Mouse (Mus musculus) neural tube, embryonic 13.5 days (tissue): Measurements from ENCODE around the gene Zfp592. TPM values are rescaled to one million over a fixed set of nuclear protein-coding genes. Genes with fewer than 3 reads are reported as not detected.

Source experiments
- ATAC-seq: fragments of 200-750 bp; cut with Nextera tagmentation; 2 replicates; pipeline ENCODE4 v1.8.0; 2017; ENCODE audit warnings: low read depth, mild to moderate bottlenecking, moderate TSS enrichment, moderate library complexity
- H3K27ac ChIP-seq: fragments of 300-500 bp; sonication (generic); replicated peaks from 2 replicates; pipeline ENCODE4 v1.5.1; 2015; ENCODE audit warnings: moderate library complexity, mild to moderate bottlenecking, inconsistent platforms
- H3K27me3 ChIP-seq: fragments of 300-500 bp; sonication (generic); 2 replicates; pipeline ENCODE4 v1.6.1; 2015; ENCODE audit warnings: mild to moderate bottlenecking, inconsistent platforms
- H3K36me3 ChIP-seq: fragments of 300-500 bp; sonication (generic); 2 replicates; pipeline ENCODE4 v1.6.1; 2015; ENCODE audit warnings: mild to moderate bottlenecking, inconsistent platforms
- H3K4me1 ChIP-seq: fragments of 300-500 bp; sonication (generic); replicated peaks from 2 replicates; pipeline ENCODE4 v1.6.1; 2015; ENCODE audit warnings: inconsistent platforms
- H3K4me2 ChIP-seq: fragments of 300-500 bp; sonication (generic); 2 replicates; pipeline ENCODE4 v1.6.1; 2015; ENCODE audit warnings: inconsistent platforms, mild to moderate bottlenecking, moderate library complexity
- H3K4me3 ChIP-seq: fragments of 300-500 bp; sonication (generic); 2 replicates; pipeline ENCODE4 v1.5.1; 2015; ENCODE audit warnings: mild to moderate bottlenecking, inconsistent platforms
- H3K9ac ChIP-seq: fragments of 300-500 bp; sonication (generic); 2 replicates; pipeline ENCODE4 v1.6.1; 2015; ENCODE audit warnings: moderate library complexity, mild to moderate bottlenecking, inconsistent platforms
- H3K9me3 ChIP-seq: fragments of 300-500 bp; sonication (generic); 2 replicates; pipeline ENCODE4 v1.6.1; 2016; ENCODE audit warnings: inconsistent platforms
- WGBS: fragments of 180-500 bp; shearing (Covaris S2); methylation state at CpG from one replicate; pipeline ENCODE4 v1.1.7; 2015; 5-methylcytosine and 5-hydroxymethylcytosine counted together
- polyA plus RNA-seq: library from polyadenylated mRNA; unstranded; fragments of >200 nt; fragmentation: Nextera tagmentation; extraction: Ambion mirVana; gene quantifications from 2 replicates; pipeline ENCODE4 v1.2.1, GENCODE M21; 2015

The Zfp592 gene
- polyA plus RNA-seq, 1 experiment from 2014 or later = 9.2 TPM

DNA sequence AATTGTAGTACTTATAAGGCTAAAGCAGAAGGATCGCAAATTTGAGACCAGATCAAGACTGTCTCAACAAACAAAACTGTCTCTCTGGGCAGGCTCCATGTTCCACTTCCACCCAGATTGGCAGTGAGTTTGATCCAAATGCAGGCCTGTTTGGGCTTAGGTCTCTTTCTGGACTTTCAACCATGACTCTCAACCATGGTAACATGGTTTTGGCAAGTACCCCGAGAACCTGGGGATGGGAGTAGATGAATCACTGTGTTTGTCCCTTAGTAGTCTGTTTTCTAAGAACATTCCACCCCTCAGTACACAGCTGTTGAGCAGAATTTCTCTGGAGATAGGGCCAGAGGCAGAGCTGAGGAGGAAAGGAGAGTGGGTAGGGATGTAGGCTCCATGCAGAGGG, 32.3 kb downstream of the Zfp592 start:
- WGBS = 95% methylated on average over 2 of the region's 2 CpGs
- no peak for ATAC-seq

DNA sequence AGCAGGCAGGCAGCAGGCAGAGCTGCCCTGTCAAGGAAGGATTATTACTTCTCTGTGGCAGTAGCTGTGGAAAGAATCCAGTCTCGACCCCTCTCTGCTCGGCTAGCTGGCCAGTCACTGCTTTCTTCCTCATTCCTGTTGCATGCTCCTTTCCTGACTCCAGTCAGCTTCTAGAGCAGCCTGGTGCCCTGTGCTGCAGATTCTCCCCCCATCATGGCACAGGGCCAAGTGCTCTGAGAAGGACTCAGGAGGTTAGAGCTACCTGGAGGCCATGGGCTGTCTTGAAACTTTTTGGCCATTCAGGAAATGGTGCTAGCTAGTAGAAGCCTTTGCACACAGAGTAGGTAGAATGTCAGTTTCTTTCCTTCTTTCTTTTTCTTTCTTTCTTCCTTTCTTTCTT, 46.2 kb downstream of the Zfp592 start:
- Histone ChIP-seq H3K9me3 (no peaks in the 10 kb centered on the region), H3K4me2 (no peak overlapping the region), H3K4me1 (no peaks in the 10 kb centered on the region), H3K4me3 (no peak overlapping the region), H3K9ac (no peak overlapping the region), H3K27me3 (no peaks in the 10 kb centered on the region), H3K27ac (no peak overlapping the region), H3K36me3 (peaks cover 85% of the 10 kb centered on the region)
- WGBS = 77% methylated on average over 2 of the region's 2 CpGs
- no peak for ATAC-seq

More for the DNA sequence above, 32.3 kb downstream of the Zfp592 start:
- H3K36me3 ChIP-seq = peaks cover 73% of the 10 kb centered on the region
- H3K4me3 ChIP-seq = no peak overlapping the region
- H3K4me2 ChIP-seq = no peak overlapping the region
- H3K9ac ChIP-seq = no peak overlapping the region
- H3K27me3 ChIP-seq = no peaks in the 10 kb centered on the region
- no peak overlapping the region for H3K27ac ChIP-seq
- no peaks in the 10 kb centered on the region for H3K9me3 ChIP-seq
- H3K4me1 ChIP-seq = no peaks in the 10 kb centered on the region

DNA sequence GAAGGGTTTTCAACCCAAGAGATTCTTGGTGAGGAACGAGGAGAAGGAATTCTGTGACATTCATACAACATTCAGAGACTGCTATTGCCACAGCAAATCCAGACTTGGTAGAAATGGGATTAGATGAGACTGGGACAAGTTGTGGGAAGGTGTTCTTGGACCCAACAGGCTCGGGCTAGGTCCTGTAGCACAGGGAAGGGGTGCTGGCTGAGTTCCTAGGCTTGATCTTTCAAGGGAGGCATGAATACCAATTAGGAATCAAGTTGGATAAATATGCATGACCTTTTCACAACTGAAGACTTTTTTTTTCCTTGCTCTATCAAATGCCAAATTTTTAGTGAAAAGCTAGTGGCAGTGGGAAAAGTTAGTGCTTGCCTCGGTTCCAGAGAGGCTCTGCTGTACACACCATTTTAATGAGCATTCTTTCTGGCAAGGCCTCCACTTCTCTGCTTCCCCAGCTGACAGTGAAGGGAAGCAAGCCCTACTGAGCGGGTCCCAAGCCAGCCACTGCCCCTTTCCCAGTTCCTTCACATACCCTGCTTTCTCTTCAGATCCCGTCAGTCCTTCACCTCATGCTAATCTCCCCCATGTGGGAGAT, 49.6 kb downstream of the Zfp592 start:
- Histone ChIP-seq H3K27ac (no peak overlapping the region), H3K4me3 (no peak overlapping the region), H3K36me3 (peaks cover 64% of the 10 kb centered on the region), H3K9me3 (no peaks in the 10 kb centered on the region), H3K9ac (no peak overlapping the region), H3K4me2 (no peak overlapping the region), H3K4me1 (no peaks in the 10 kb centered on the region), H3K27me3 (no peaks in the 10 kb centered on the region)
- ATAC-seq = no peak
- 92% methylated on average over 5 of the region's 5 CpGs for WGBS

DNA sequence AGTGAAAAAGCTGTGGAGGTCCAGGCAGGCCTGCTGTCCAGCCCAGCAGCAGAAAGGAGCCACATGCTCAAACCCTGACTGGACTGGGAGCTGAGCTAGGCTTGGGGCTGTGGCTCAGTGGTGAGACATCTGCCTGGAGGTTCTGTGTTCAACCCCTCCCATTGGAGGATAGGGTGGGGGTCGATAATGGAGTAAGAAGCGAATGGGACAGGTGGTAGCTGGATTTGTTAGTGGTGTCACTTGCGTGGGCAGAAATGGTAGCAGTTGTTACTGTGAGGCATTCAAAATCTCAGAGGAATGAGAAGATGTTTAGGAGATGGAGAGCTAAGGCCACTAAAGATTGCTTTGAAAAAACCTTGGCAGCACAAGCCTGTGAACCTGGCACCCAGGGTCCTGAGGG, 54.4 kb downstream of the Zfp592 start:
- H3K27ac ChIP-seq = no peak overlapping the region
- ATAC-seq = no peak
- no peak overlapping the region for H3K4me3 ChIP-seq
- no peaks in the 10 kb centered on the region for H3K9me3 ChIP-seq
- H3K36me3 ChIP-seq = peaks cover 18% of the 10 kb centered on the region
- no peak overlapping the region for H3K4me2 ChIP-seq
- H3K9ac ChIP-seq = no peak overlapping the region
- H3K27me3 ChIP-seq = no peaks in the 10 kb centered on the region
- H3K4me1 ChIP-seq = no peaks in the 10 kb centered on the region
- WGBS = 95% methylated on average over 3 of the region's 3 CpGs

DNA sequence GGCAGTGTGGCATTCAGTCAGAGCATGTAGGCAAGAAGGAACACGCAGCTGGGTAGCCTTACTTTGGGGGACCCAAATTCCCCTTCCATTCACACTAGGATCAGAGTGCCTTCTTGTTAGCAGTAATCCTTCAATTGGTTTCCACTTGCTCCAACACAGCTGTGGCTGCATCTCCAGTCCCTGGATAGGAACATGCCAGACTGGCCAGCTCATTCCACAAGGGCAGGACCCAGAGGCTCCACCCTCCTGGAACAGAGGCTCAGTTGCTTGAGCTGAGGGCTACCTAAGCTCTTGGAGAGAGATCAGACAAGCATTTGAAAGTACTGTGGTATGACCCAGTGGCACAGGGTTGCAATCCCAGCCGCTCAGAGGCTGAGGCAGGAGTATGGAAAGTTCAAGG, 55.0 kb downstream of the Zfp592 start:
- Histone ChIP-seq H3K27me3 (no peaks in the 10 kb centered on the region), H3K9me3 (no peaks in the 10 kb centered on the region), H3K27ac (no peak overlapping the region; the same call in 1 of the 2 replicates), H3K4me1 (no peaks in the 10 kb centered on the region), H3K36me3 (peaks cover 11% of the 10 kb centered on the region), H3K9ac (no peak overlapping the region), H3K4me2 (no peak overlapping the region), H3K4me3 (no peak overlapping the region)
- no peak for ATAC-seq
- 89% methylated on average over 2 of the region's 2 CpGs for WGBS

DNA sequence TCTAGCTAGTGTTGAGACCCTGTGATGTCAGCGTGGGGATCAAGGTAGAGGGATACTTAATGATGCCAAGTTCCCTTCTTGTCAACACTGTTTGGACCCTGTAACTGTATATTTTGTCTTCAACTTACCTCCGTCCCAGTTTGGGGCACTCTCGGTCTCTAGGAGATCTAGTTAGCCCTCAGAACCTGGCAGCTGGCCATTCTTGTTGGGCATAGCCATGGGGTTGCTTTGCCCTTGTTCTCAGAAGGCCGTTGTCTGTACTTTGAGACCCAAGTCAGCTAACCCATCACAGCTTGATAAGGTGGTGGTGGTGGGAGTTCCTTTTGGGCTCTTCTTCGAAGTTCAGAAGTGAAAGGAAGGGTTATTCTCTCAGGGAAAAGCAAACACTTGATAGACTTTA, 56.5 kb downstream of the Zfp592 start:
- H3K36me3 ChIP-seq = peaks cover 3% of the 10 kb centered on the region; the same call in 1 of the 2 replicates
- H3K4me3 ChIP-seq = no peak overlapping the region
- H3K4me2 ChIP-seq = no peak overlapping the region
- no peaks in the 10 kb centered on the region for H3K4me1 ChIP-seq
- no peaks in the 10 kb centered on the region for H3K9me3 ChIP-seq
- no peaks in the 10 kb centered on the region for H3K27me3 ChIP-seq
- no peak for ATAC-seq
- 70% methylated on average over 5 of the region's 5 CpGs for WGBS
- no peak overlapping the region for H3K27ac ChIP-seq
- H3K9ac ChIP-seq = no peak overlapping the region

DNA sequence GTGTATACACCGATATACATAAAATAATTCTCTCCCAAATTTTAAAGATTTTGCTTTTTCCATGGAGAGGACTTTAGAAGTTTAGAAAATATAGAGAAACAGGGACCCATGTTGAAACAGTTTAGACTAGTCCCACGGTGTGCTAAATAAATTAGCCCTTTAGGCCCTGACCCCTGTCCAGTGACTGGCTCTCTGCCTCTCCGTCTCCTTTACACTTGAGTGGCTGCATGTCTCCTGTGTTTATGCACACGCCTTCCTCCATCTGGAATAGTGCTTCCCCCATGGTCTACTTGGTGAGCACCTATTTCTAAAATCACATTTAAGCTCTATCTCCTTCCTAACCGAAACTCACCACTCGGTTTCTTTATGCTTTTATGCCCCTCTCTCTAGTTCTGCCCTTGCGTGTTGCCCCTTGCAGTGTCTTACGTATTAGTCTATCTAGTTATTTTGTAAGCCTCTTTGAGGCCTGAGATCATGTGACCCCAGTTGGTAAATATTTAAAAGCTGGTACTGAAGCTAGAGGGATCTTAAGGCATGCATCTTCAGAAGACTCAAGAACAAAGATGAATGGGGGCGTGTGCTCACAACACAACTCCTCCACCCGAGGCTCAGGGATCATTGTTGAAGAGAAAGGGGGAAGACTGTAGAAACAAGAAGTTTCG, 62.4 kb downstream of the Zfp592 start:
- H3K4me3 ChIP-seq = no peak overlapping the region
- no peaks in the 10 kb centered on the region for H3K9me3 ChIP-seq
- no peaks in the 10 kb centered on the region for H3K36me3 ChIP-seq
- H3K27me3 ChIP-seq = no peaks in the 10 kb centered on the region
- ATAC-seq = no peak
- no peak overlapping the region for H3K27ac ChIP-seq
- no peak overlapping the region for H3K4me2 ChIP-seq
- H3K4me1 ChIP-seq = no peaks in the 10 kb centered on the region
- H3K9ac ChIP-seq = no peak overlapping the region
- 81% methylated on average over 11 of the region's 11 CpGs for WGBS

DNA sequence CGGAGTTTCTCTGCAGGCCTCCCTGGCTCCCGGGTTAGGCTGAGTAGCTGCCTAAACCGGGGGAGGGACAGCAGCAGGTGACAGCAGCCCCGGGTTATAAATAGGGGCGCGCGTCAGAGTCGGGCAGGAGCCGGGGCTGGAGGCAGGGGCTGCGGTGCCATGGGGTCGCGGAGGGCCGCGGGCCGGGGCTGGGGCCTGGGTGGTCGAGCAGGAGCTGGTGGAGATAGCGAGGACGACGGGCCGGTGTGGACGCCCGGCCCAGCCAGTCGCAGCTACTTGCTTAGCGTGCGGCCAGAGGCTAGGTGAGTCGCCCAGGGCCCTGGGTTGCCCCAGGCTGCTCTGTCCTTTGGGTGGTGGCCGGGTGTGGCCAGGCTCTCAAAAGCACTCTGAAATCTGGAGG, 64.0 kb downstream of the Zfp592 start, which contains the start of gene Alpk3:
Gene Alpk3, plus strand, starts transcription at position 130 of the 400 bp plus-strand sequence.
- H3K4me1 ChIP-seq = no peaks in the 10 kb centered on the region
- H3K9ac ChIP-seq = no peak within 1 kb of the TSS
- H3K4me3 ChIP-seq = no peak within 1 kb of the TSS
- no peaks in the 10 kb centered on the region for H3K9me3 ChIP-seq
- H3K27ac ChIP-seq = no peak within 1 kb of the TSS
- WGBS = 34% methylated on average over 27 of the region's 27 CpGs
- H3K4me2 ChIP-seq = no peak within 1 kb of the TSS
- ATAC-seq = no peak
- H3K36me3 ChIP-seq = no peaks in the 10 kb centered on the region
- H3K27me3 ChIP-seq = no peaks in the 10 kb centered on the region

DNA sequence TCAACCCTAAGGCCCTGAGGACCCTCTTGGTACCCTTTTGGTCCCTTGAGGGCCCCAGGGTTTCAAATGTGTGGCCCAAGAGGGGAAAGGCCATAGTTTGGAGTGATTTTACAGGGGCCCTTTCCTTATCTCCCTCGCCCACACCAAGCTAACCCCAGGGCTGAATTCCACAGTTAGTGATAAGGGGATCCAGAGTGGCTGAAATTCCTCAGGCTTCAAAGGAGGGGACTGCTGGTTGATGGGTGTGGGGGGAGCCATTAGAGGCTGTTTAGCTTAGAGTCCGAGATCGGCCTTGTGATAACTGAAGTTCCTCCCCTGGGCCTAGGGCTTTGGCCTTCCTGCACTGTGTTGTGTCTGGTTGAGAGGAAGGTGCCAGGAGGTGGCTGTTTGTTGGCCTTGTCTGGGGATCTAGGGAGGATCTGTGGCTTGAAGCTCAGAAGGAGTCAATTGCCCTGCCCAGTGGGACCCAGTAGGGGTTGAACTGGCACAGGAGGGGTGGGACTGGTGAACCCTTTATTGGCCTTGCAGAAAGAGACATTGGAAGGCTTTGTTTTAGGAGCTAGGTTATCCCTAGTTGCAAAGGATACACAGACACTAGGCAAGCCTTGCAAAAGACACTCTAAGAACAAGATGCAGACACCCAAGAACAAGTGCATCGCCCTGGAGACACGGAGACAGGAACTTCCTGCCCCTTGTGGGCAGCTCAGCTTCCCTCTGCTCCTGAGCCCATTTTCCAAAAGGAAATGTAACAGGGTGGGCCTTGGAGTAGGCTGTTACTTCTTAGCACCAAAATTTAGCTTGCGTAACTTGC, 64.6 kb downstream of the Zfp592 start:
- no peaks in the 10 kb centered on the region for H3K4me1 ChIP-seq
- no peak for ATAC-seq
- WGBS = 76% methylated on average over 6 of the region's 6 CpGs
- no peaks in the 10 kb centered on the region for H3K27me3 ChIP-seq
- no peaks in the 10 kb centered on the region for H3K9me3 ChIP-seq
- no peak overlapping the region for H3K9ac ChIP-seq
- H3K4me2 ChIP-seq = no peak overlapping the region
- no peak overlapping the region for H3K27ac ChIP-seq
- H3K4me3 ChIP-seq = no peak overlapping the region
- no peaks in the 10 kb centered on the region for H3K36me3 ChIP-seq

DNA sequence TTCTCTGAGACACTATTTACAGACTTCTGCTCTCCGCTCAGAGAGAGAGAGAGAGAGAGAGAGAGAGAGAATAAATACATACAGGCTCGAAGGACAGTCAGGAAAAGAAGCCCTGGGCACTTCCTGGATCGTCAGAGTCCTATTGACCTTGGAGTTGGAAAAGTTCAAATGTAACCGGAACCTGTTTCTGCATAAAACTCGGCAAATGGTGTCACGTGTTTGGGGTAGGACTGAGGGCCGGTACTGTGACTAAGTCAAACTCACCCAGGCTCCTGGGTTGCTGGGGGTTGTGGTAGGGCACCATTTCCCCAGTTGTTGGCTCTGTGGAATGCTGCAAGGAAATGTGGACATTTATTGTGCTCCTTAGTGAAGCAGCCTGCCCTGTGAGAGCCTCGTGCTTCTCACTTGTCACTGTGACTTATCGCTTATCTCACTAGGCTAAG, 65.3 kb downstream of the Zfp592 start:
- no peaks in the 10 kb centered on the region for H3K27me3 ChIP-seq
- no peak for ATAC-seq
- no peaks in the 10 kb centered on the region for H3K36me3 ChIP-seq
- H3K4me2 ChIP-seq = no peak overlapping the region
- no peak overlapping the region for H3K4me3 ChIP-seq
- H3K4me1 ChIP-seq = no peaks in the 10 kb centered on the region
- 65% methylated on average over 9 of the region's 9 CpGs for WGBS
- no peaks in the 10 kb centered on the region for H3K9me3 ChIP-seq
- no peak overlapping the region for H3K9ac ChIP-seq
- H3K27ac ChIP-seq = no peak overlapping the region

DNA sequence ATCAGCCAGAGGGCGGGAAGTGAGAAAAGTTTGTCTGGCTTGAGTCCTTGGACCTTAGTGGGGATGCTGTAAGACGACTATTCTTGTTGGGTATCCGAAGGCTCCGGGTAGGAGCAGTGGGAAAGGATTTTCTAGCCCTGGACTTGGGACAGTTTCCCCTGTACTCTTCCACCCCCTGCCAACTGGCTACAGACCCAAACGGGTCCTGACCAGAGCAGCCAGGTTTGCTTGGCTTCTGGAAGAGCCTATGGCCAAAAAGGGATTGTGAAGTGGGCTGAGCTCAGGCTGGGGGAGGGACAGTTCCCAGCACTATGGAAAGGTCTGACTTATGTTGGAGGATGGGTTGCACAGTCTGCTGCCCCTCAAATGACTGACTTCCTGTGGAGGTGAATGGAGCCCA, 65.9 kb downstream of the Zfp592 start:
- Histone ChIP-seq H3K9ac (no peak overlapping the region), H3K4me1 (no peaks in the 10 kb centered on the region), H3K27ac (no peak overlapping the region), H3K36me3 (no peaks in the 10 kb centered on the region), H3K4me3 (no peak overlapping the region), H3K27me3 (no peaks in the 10 kb centered on the region), H3K9me3 (no peaks in the 10 kb centered on the region), H3K4me2 (no peak overlapping the region)
- 77% methylated on average over 5 of the region's 5 CpGs for WGBS
- ATAC-seq = no peak

DNA sequence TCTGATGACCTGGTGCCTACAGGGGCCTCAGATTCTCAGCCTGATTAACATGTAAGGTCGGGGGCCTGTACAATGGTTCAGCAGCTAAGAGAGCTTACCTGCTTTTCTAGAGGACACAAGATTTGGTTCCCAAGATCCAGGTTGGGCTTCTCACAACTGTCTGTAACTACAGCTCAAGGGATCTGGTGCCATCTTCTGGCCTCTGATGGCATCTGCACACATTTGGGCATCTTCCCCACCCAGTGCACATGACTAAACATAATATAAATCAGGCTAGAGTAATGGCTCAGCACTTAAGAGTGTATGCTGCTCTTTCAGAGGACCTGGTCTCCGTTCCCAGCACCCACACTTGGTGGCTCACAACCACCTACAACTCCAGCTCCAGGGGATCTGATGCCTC, 67.4 kb downstream of the Zfp592 start:
- no peaks in the 10 kb centered on the region for H3K27me3 ChIP-seq
- ATAC-seq = no peak
- H3K4me3 ChIP-seq = no peak overlapping the region
- no peaks in the 10 kb centered on the region for H3K4me1 ChIP-seq
- no peak overlapping the region for H3K9ac ChIP-seq
- 74% methylated on average over 2 of the region's 2 CpGs for WGBS
- no peak overlapping the region for H3K4me2 ChIP-seq
- H3K9me3 ChIP-seq = no peaks in the 10 kb centered on the region
- no peak overlapping the region for H3K27ac ChIP-seq
- H3K36me3 ChIP-seq = no peaks in the 10 kb centered on the region
